Mouse (Mus musculus): ENCODE data around the gene Camta1. TPM values are rescaled to one million over a fixed set of nuclear protein-coding genes. Genes with fewer than 3 reads are reported as not detected.

Camta1 gene
- polyA plus RNA-seq, 1 experiment from 2014 or later, result 123 TPM

GRCm38 (mm10) chr4:150902062-150902461 is 959.6 kb downstream of the Camta1 start:
- Histone ChIP-seq H3K27ac (ENCODE audit: low read depth, low read length) (no peak overlapping the region), H3K9ac (ENCODE audit: low read length) (no peak overlapping the region), H3K4me1 (ENCODE audit: control insufficient read depth, insufficient read depth, low read length) (no peaks in the 10 kb centered on the region), H3K4me3 (ENCODE audit: low read depth, low read length) (no peak overlapping the region), H3K36me3 (ENCODE audit: control insufficient read depth, insufficient read depth, low read length) (peaks cover 87% of the 10 kb centered on the region), H3K9me3 (replicated peaks; ENCODE audit: control insufficient read depth, low read length) (no peaks in the 10 kb centered on the region), H3K27me3 (replicated peaks; ENCODE audit: control insufficient read depth, insufficient read depth, low read length) (no peaks in the 10 kb centered on the region), H3K4me2 (ENCODE audit: low read length) (no peak overlapping the region)
- WGBS, result 93% methylated on average over 12 of the region's 12 CpGs
- no peak for DNase-seq (ENCODE audit: low spot score)
- no peak for ATAC-seq

- DNase-seq (ENCODE audit: low spot score), result peak; percentile 60
- Histone ChIP-seq H3K4me1 (ENCODE audit: control insufficient read depth, insufficient read depth, low read length) (no peaks in the 10 kb centered on the region), H3K27me3 (replicated peaks; ENCODE audit: control insufficient read depth, insufficient read depth, low read length) (no peaks in the 10 kb centered on the region), H3K36me3 (ENCODE audit: control insufficient read depth, insufficient read depth, low read length) (peaks cover 87% of the 10 kb centered on the region), H3K27ac (ENCODE audit: low read depth, low read length) (no peak overlapping the region), H3K9me3 (replicated peaks; ENCODE audit: control insufficient read depth, low read length) (no peaks in the 10 kb centered on the region), H3K4me3 (ENCODE audit: low read depth, low read length) (no peak overlapping the region), H3K4me2 (ENCODE audit: low read length) (no peak overlapping the region), H3K9ac (ENCODE audit: low read length) (no peak overlapping the region)
- ATAC-seq, result no peak
- 57% methylated on average over 9 of the region's 9 CpGs for WGBS
Measured at GRCm38 (mm10) chr4:150901651-150902050, 960.0 kb downstream of the Camta1 start.

GRCm38 (mm10) chr4:150900486-150900885 is 961.2 kb downstream of the Camta1 start:
- no peak overlapping the region for H3K27ac ChIP-seq (ENCODE audit: low read depth, low read length)
- ATAC-seq (no peak), DNase-seq (ENCODE audit: low spot score) (no peak)
- no peaks in the 10 kb centered on the region for H3K9me3 ChIP-seq (replicated peaks; ENCODE audit: control insufficient read depth, low read length)
- no peak overlapping the region for H3K4me3 ChIP-seq (ENCODE audit: low read depth, low read length)
- no peaks in the 10 kb centered on the region for H3K27me3 ChIP-seq (replicated peaks; ENCODE audit: control insufficient read depth, insufficient read depth, low read length)
- H3K36me3 ChIP-seq (ENCODE audit: control insufficient read depth, insufficient read depth, low read length), result peaks cover 91% of the 10 kb centered on the region
- 95% methylated on average over 13 of the region's 13 CpGs for WGBS
- H3K4me1 ChIP-seq (ENCODE audit: control insufficient read depth, insufficient read depth, low read length), result no peaks in the 10 kb centered on the region
- H3K9ac ChIP-seq (ENCODE audit: low read length), result no peak overlapping the region
- no peak overlapping the region for H3K4me2 ChIP-seq (ENCODE audit: low read length)

- no peaks in the 10 kb centered on the region for H3K27me3 ChIP-seq (replicated peaks; ENCODE audit: control insufficient read depth, insufficient read depth, low read length)
- WGBS, result 60% methylated on average over 13 of the region's 13 CpGs
- no peak overlapping the region for H3K9ac ChIP-seq (ENCODE audit: low read length)
- DNase-seq (ENCODE audit: low spot score) (peak; percentile 82), ATAC-seq (peak; percentile 70)
- no peak overlapping the region for H3K4me2 ChIP-seq (ENCODE audit: low read length)
- H3K27ac ChIP-seq (ENCODE audit: low read depth, low read length), result no peak overlapping the region
- no peak overlapping the region for H3K4me3 ChIP-seq (ENCODE audit: low read depth, low read length)
- no peaks in the 10 kb centered on the region for H3K9me3 ChIP-seq (replicated peaks; ENCODE audit: control insufficient read depth, low read length)
- H3K36me3 ChIP-seq (ENCODE audit: control insufficient read depth, insufficient read depth, low read length), result peaks cover 79% of the 10 kb centered on the region
- H3K4me1 ChIP-seq (ENCODE audit: control insufficient read depth, insufficient read depth, low read length), result no peaks in the 10 kb centered on the region
Measured at GRCm38 (mm10) chr4:150898716-150899365, 962.8 kb downstream of the Camta1 start.

- DNase-seq (ENCODE audit: low spot score) (no peak), ATAC-seq (no peak)
- Histone ChIP-seq H3K9me3 (replicated peaks; ENCODE audit: control insufficient read depth, low read length) (no peaks in the 10 kb centered on the region), H3K4me2 (ENCODE audit: low read length) (no peak overlapping the region), H3K27ac (ENCODE audit: low read depth, low read length) (no peak overlapping the region), H3K4me3 (ENCODE audit: low read depth, low read length) (no peak overlapping the region), H3K4me1 (ENCODE audit: control insufficient read depth, insufficient read depth, low read length) (no peaks in the 10 kb centered on the region), H3K27me3 (replicated peaks; ENCODE audit: control insufficient read depth, insufficient read depth, low read length) (no peaks in the 10 kb centered on the region), H3K9ac (ENCODE audit: low read length) (no peak overlapping the region), H3K36me3 (ENCODE audit: control insufficient read depth, insufficient read depth, low read length) (peaks cover 61% of the 10 kb centered on the region)
- 95% methylated on average over 26 of the region's 26 CpGs for WGBS
Measured at GRCm38 (mm10) chr4:150896896-150897624, 964.6 kb downstream of the Camta1 start.

GRCm38 (mm10) chr4:150894718-150895501 is 966.8 kb downstream of the Camta1 start:
- WGBS, result 84% methylated on average over 8 of the region's 8 CpGs
- ATAC-seq, result no peak

GRCm38 (mm10) chr4:150891308-150891707 is 970.4 kb downstream of the Camta1 start:
- ATAC-seq (no peak), DNase-seq (ENCODE audit: low spot score) (no peak)
- H3K9ac ChIP-seq (ENCODE audit: low read length), result no peak overlapping the region
- H3K4me3 ChIP-seq (ENCODE audit: low read depth, low read length), result no peak overlapping the region
- no peaks in the 10 kb centered on the region for H3K27me3 ChIP-seq (replicated peaks; ENCODE audit: control insufficient read depth, insufficient read depth, low read length)
- H3K27ac ChIP-seq (ENCODE audit: low read depth, low read length), result no peak overlapping the region
- H3K9me3 ChIP-seq (replicated peaks; ENCODE audit: control insufficient read depth, low read length), result no peaks in the 10 kb centered on the region
- peaks cover 7% of the 10 kb centered on the region; the same call in 1 of the 2 replicates for H3K36me3 ChIP-seq (ENCODE audit: control insufficient read depth, insufficient read depth, low read length)
- WGBS, result 82% methylated on average over 5 of the region's 5 CpGs
- no peak overlapping the region for H3K4me2 ChIP-seq (ENCODE audit: low read length)
- H3K4me1 ChIP-seq (ENCODE audit: control insufficient read depth, insufficient read depth, low read length), result no peaks in the 10 kb centered on the region

More at GRCm38 (mm10) chr4:150894718-150895501, 966.8 kb downstream of the Camta1 start:
- no peak overlapping the region for H3K27ac ChIP-seq (ENCODE audit: low read depth, low read length)
- no peaks in the 10 kb centered on the region for H3K4me1 ChIP-seq (ENCODE audit: control insufficient read depth, insufficient read depth, low read length)
- H3K9me3 ChIP-seq (replicated peaks; ENCODE audit: control insufficient read depth, low read length), result no peaks in the 10 kb centered on the region
- peaks cover 41% of the 10 kb centered on the region for H3K36me3 ChIP-seq (ENCODE audit: control insufficient read depth, insufficient read depth, low read length)
- no peak overlapping the region for H3K9ac ChIP-seq (ENCODE audit: low read length)
- no peak overlapping the region for H3K4me2 ChIP-seq (ENCODE audit: low read length)
- no peaks in the 10 kb centered on the region for H3K27me3 ChIP-seq (replicated peaks; ENCODE audit: control insufficient read depth, insufficient read depth, low read length)
- no peak overlapping the region for H3K4me3 ChIP-seq (ENCODE audit: low read depth, low read length)
- DNase-seq (ENCODE audit: low spot score), result no peak

GRCm38 (mm10) chr4:150889955-150890315 is 971.7 kb downstream of the Camta1 start:
- H3K4me3 ChIP-seq (ENCODE audit: low read depth, low read length), result no peak overlapping the region
- no peaks in the 10 kb centered on the region for H3K9me3 ChIP-seq (replicated peaks; ENCODE audit: control insufficient read depth, low read length)
- no peaks in the 10 kb centered on the region for H3K36me3 ChIP-seq (ENCODE audit: control insufficient read depth, insufficient read depth, low read length)
- no peaks in the 10 kb centered on the region for H3K4me1 ChIP-seq (ENCODE audit: control insufficient read depth, insufficient read depth, low read length)
- no peak for ATAC-seq
- DNase-seq (ENCODE audit: low spot score), result no peak
- no peak overlapping the region for H3K9ac ChIP-seq (ENCODE audit: low read length)
- H3K4me2 ChIP-seq (ENCODE audit: low read length), result no peak overlapping the region
- no peak overlapping the region for H3K27ac ChIP-seq (ENCODE audit: low read depth, low read length)
- WGBS, result 55% methylated on average over 13 of the region's 13 CpGs
- H3K27me3 ChIP-seq (replicated peaks; ENCODE audit: control insufficient read depth, insufficient read depth, low read length), result no peaks in the 10 kb centered on the region
